Mouse (Mus musculus) limb, embryonic 14.5 days (tissue): ENCODE measurements around the gene Calm3. TPM values are rescaled to one million over a fixed set of nuclear protein-coding genes. Genes with fewer than 3 reads are reported as not detected.

Experiments used
- ATAC-seq: fragments of 200-750 bp; cut with Nextera tagmentation; 2 replicates; pipeline ENCODE4 v1.8.0; 2017; ENCODE audit warnings: low read depth, moderate number of reproducible peaks, moderate TSS enrichment; ENCODE audit not compliant: low FRiP score
- DNase-seq: peaks from one replicate; pipeline ENCODE4 v3.0.0-alpha.2; 2015; ENCODE audit warnings: low spot score
- H3K27ac ChIP-seq: fragments of 300-500 bp; sonication (generic); replicated peaks from 2 replicates; pipeline ENCODE4 v1.5.1; 2014; ENCODE audit warnings: low read depth, mild to moderate bottlenecking, low read length, moderate library complexity, mixed read lengths
- H3K27me3 ChIP-seq: fragments of 300-500 bp; sonication (generic); 2 replicates; pipeline ENCODE4 v1.6.1; 2014; ENCODE audit warnings: low read length, mixed read lengths; ENCODE audit not compliant: control insufficient read depth, insufficient read depth
- H3K36me3 ChIP-seq: fragments of 300-500 bp; sonication (generic); 2 replicates; pipeline ENCODE4 v1.6.1; 2014; ENCODE audit warnings: mild to moderate bottlenecking, low read length, moderate library complexity, mixed read lengths; ENCODE audit not compliant: control insufficient read depth, insufficient read depth
- H3K4me1 ChIP-seq: fragments of 300-500 bp; sonication (generic); 2 replicates; pipeline ENCODE4 v1.6.1; 2014; ENCODE audit warnings: antibody characterized with exemption, low read length, mixed read lengths; ENCODE audit not compliant: control insufficient read depth, insufficient read depth
- H3K4me2 ChIP-seq: fragments of 300-500 bp; sonication (generic); replicated peaks from 2 replicates; pipeline ENCODE4 v1.6.1; 2014; ENCODE audit warnings: low read depth, mild to moderate bottlenecking, low read length, moderate library complexity; ENCODE audit not compliant: severe bottlenecking
- H3K4me3 ChIP-seq: fragments of 300-500 bp; sonication (generic); replicated peaks from 2 replicates; pipeline ENCODE4 v1.5.1; 2014; ENCODE audit warnings: low read length
- H3K9ac ChIP-seq: fragments of 300-500 bp; sonication (generic); 2 replicates; pipeline ENCODE4 v1.6.1; 2014; ENCODE audit warnings: mild to moderate bottlenecking, low read depth, low read length, moderate library complexity; ENCODE audit not compliant: severe bottlenecking
- H3K9me3 ChIP-seq: fragments of 300-500 bp; sonication (generic); 2 replicates; pipeline ENCODE4 v1.6.1; 2016; ENCODE audit warnings: low read length; ENCODE audit not compliant: control insufficient read depth
- POLR2A ChIP-seq: fragments of 200-500 bp; IDR thresholded peaks from 2 replicates; pipeline ENCODE4 v1.8.0; 2012; ENCODE audit warnings: inconsistent platforms, mild to moderate bottlenecking, moderate library complexity, borderline replicate concordance; ENCODE audit not compliant: insufficient read depth, insufficient read length; ENCODE audit errors: extremely low read depth
- WGBS: fragments of 180-500 bp; shearing (Covaris S2); extraction: QIAGEN DNeasy Blood & Tissue Kit; methylation state at CpG from one replicate; pipeline ENCODE4 v1.1.7; 2014; 5-methylcytosine and 5-hydroxymethylcytosine counted together
- polyA plus RNA-seq, 2 experiments: library from polyadenylated mRNA; depleted of rRNA in 1 of 2; stranded (reverse) in 1 of 2; unstranded in 1 of 2; fragments of >200 nt; fragmentation: Nextera tagmentation in 1 of 2; extraction: Ambion mirVana in 1 of 2; gene quantifications; 2 replicates each; pipeline versions ENCODE4 v1.2.1 to v1.2.3; 2012 to 2014

Calm3 gene
- polyA plus RNA-seq, 2 experiments = 156 to 281 TPM

- Histone ChIP-seq H3K4me1 (peaks cover 8% of the 10 kb centered on the region; the same call in 1 of the 2 replicates), H3K9ac (0 out of 2 replicates have a peak overlapping the region, but pooled peaks have one; percentile 77), H3K27ac (peak overlapping the region; percentile 86), H3K4me3 (peak overlapping the region; percentile 87), H3K36me3 (peaks cover 36% of the 10 kb centered on the region), H3K9me3 (no peaks in the 10 kb centered on the region), H3K4me2 (peak overlapping the region; percentile 80), H3K27me3 (no peaks in the 10 kb centered on the region)
- ATAC-seq = peak; percentile 96
- no peak for TF ChIP-seq POLR2A
- under 1% methylated on average over 33 of the region's 33 CpGs for WGBS
- DNase-seq = peak; percentile 100
These were observed 49.1 kb downstream of the Calm3 start for GRCm38 (mm10) chr7:16874756-16875309.

GRCm38 (mm10) chr7:16874190-16874589 lies 49.7 kb downstream of the Calm3 start:
- TF ChIP-seq POLR2A = peak; percentile 43; the same call in 1 of the 2 replicates

GRCm38 (mm10) chr7:16873392-16873791 lies 50.5 kb downstream of the Calm3 start:
- ATAC-seq (no peak), DNase-seq (no peak)
- peaks cover 7% of the 10 kb centered on the region; the same call in 1 of the 2 replicates for H3K4me1 ChIP-seq
- peaks cover 38% of the 10 kb centered on the region for H3K36me3 ChIP-seq
- WGBS = 96% methylated on average over 4 of the region's 4 CpGs
- H3K9me3 ChIP-seq = no peaks in the 10 kb centered on the region
- no peak overlapping the region for H3K4me2 ChIP-seq
- H3K4me3 ChIP-seq = no peak overlapping the region
- no peak overlapping the region for H3K9ac ChIP-seq
- H3K27ac ChIP-seq = no peak overlapping the region
- no peak for TF ChIP-seq POLR2A
- H3K27me3 ChIP-seq = no peaks in the 10 kb centered on the region

More at GRCm38 (mm10) chr7:16874190-16874589, 49.7 kb downstream of the Calm3 start:
- peak overlapping the region; percentile 46 for H3K4me2 ChIP-seq
- peak; percentile 75 for DNase-seq
- H3K4me3 ChIP-seq = peak overlapping the region; percentile 87
- peaks cover 38% of the 10 kb centered on the region for H3K36me3 ChIP-seq
- H3K27me3 ChIP-seq = no peaks in the 10 kb centered on the region
- no peak for ATAC-seq
- H3K9me3 ChIP-seq = no peaks in the 10 kb centered on the region
- peak overlapping the region; percentile 86 for H3K27ac ChIP-seq
- H3K9ac ChIP-seq = no peak overlapping the region
- peaks cover 7% of the 10 kb centered on the region; the same call in 1 of the 2 replicates for H3K4me1 ChIP-seq
- WGBS = 7% methylated on average over 17 of the region's 17 CpGs

GRCm38 (mm10) chr7:16872478-16872877 lies 51.4 kb downstream of the Calm3 start:
- WGBS = 93% methylated on average over 9 of the region's 9 CpGs
- TF ChIP-seq POLR2A = no peak
- Histone ChIP-seq H3K9ac (no peak overlapping the region), H3K27ac (no peak overlapping the region), H3K9me3 (no peaks in the 10 kb centered on the region), H3K4me3 (no peak overlapping the region), H3K4me2 (no peak overlapping the region), H3K27me3 (no peaks in the 10 kb centered on the region), H3K36me3 (peaks cover 42% of the 10 kb centered on the region), H3K4me1 (peaks cover 7% of the 10 kb centered on the region; the same call in 1 of the 2 replicates)
- ATAC-seq = no peak
- no peak for DNase-seq

GRCm38 (mm10) chr7:16871600-16871999 lies 52.3 kb downstream of the Calm3 start:
- H3K9ac ChIP-seq = no peak overlapping the region
- TF ChIP-seq POLR2A = no peak
- WGBS = 78% methylated on average over 10 of the region's 10 CpGs
- H3K27me3 ChIP-seq = no peaks in the 10 kb centered on the region
- peaks cover 3% of the 10 kb centered on the region; the same call in 1 of the 2 replicates for H3K4me1 ChIP-seq
- H3K4me2 ChIP-seq = no peak overlapping the region
- peaks cover 47% of the 10 kb centered on the region for H3K36me3 ChIP-seq
- H3K27ac ChIP-seq = no peak overlapping the region
- DNase-seq (no peak), ATAC-seq (no peak)
- no peaks in the 10 kb centered on the region for H3K9me3 ChIP-seq
- H3K4me3 ChIP-seq = no peak overlapping the region

- WGBS = 31% methylated on average over 16 of the region's 16 CpGs
- Histone ChIP-seq H3K4me3 (peak overlapping the region; percentile 18; the same call in 1 of the 2 replicates), H3K4me1 (no peaks in the 10 kb centered on the region), H3K9ac (no peak overlapping the region), H3K36me3 (peaks cover 61% of the 10 kb centered on the region), H3K9me3 (no peaks in the 10 kb centered on the region), H3K27ac (no peak overlapping the region), H3K4me2 (peak overlapping the region; percentile 31; the same call in 1 of the 2 replicates), H3K27me3 (no peaks in the 10 kb centered on the region)
- DNase-seq = peak; percentile 83
- no peak for TF ChIP-seq POLR2A
- ATAC-seq = peak; percentile 93
These were observed 54.4 kb downstream of the Calm3 start for GRCm38 (mm10) chr7:16869497-16869896.
